9 mouse cellular contexts compared by ENCODE assay signal in the genomic region with DNA sequence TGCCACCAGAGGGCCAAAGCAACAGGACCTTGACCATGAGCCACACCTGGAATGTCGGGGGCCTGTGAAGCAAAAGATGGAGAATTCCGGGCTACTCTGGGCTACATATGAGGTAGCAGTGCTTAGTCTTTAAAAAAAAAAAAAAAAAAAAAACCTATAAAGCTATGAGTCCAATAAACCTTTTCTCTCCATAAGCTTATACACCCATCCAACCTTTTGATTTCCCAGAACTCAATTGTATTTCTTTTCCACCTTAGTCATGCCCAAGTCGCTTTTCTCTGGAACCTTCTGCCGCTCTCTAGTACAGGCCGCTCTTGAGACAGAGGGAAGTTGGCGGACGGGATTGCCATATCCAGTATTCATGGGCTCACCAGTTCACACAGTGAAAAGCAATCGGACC. TPM values are rescaled to one million over a fixed set of nuclear protein-coding genes. Genes with fewer than 3 reads are reported as not detected.
DNase-seq lines count a peak whose midpoint lies in the region; ATAC-seq and TF ChIP-seq lines count a peak whose summit lies in the region.
"Had no signal": no experiment of that assay in that cellular context is flagged by ENCODE, and none has a peak within 500 bp of the region (broad histone marks: within the 10 kb centered on the region; RNA-seq: fewer than 3 reads in every experiment).

No protein-coding gene starts in this region.

- 67% methylated on average over 8 of the region's 8 CpGs for WGBS in heart, embryonic 11.5 days (ENCODE audit: insufficient replicate concordance)
- WGBS in forebrain, embryonic 16.5 days = 60% methylated on average over 8 of the region's 8 CpGs
- 56% methylated on average over 8 of the region's 8 CpGs for WGBS in liver, embryonic 15.5 days (ENCODE audit: insufficient replicate concordance)

- H3K9me3 ChIP-seq in heart, embryonic 11.5 days (replicated peaks; ENCODE audit: control insufficient read depth, low read length) = no peaks in the 10 kb centered on the region
- no peaks in the 10 kb centered on the region for H3K9me3 ChIP-seq in E14TG2a.4 (ENCODE audit: low read length)
- H3K9me3 ChIP-seq in forebrain, embryonic 16.5 days (ENCODE audit: control insufficient read depth, low read length) = no peaks in the 10 kb centered on the region
- H3K9me3 ChIP-seq in liver, embryonic 15.5 days (replicated peaks) = no peaks in the 10 kb centered on the region

- no peak for DNase-seq in heart, postnatal 10 days
- no peak for DNase-seq in spleen, postnatal 4 days (ENCODE audit: low spot score in 2 of 2)
- DNase-seq in frontal cortex, postnatal 14 days (ENCODE audit: low spot score in 2 of 2) = no peak
- no peak for DNase-seq in cerebellum, adult 9-10 months

- intact Hi-C loops in heart, postnatal 10 days (cut with DNase I) = no loop called here

- no peak overlapping the region for H3K9ac ChIP-seq in heart, embryonic 11.5 days (ENCODE audit: low read depth, low read length)
- peak overlapping the region; percentile 52 for H3K9ac ChIP-seq in forebrain, embryonic 16.5 days (replicated peaks; ENCODE audit: low read depth, low read length)
- H3K9ac ChIP-seq in liver, embryonic 15.5 days = no peak overlapping the region

- ATAC-seq in heart, embryonic 11.5 days (replicated peaks; ENCODE audit: insufficient number of reproducible peaks, low FRiP score, low TSS enrichment) = no peak
- peak; percentile 17 for ATAC-seq in forebrain, embryonic 16.5 days
- ATAC-seq in liver, embryonic 15.5 days (ENCODE audit: insufficient read depth) = no peak

- H3K36me3 ChIP-seq in heart, embryonic 11.5 days (ENCODE audit: control insufficient read depth, insufficient read depth, low read length) = no peaks in the 10 kb centered on the region
- H3K36me3 ChIP-seq in E14TG2a.4 (ENCODE audit: insufficient read depth, low read length) = no peaks in the 10 kb centered on the region
- H3K36me3 ChIP-seq in forebrain, embryonic 16.5 days (ENCODE audit: control insufficient read depth, insufficient read depth) = no peaks in the 10 kb centered on the region
- H3K36me3 ChIP-seq in liver, embryonic 15.5 days (replicated peaks) = no peaks in the 10 kb centered on the region

- no peak for TF ChIP-seq CTCF in E14TG2a.4 (conservative IDR thresholded peaks at IDR 0.05; ENCODE audit: low read length)

- H3K4me1 ChIP-seq in heart, embryonic 11.5 days (ENCODE audit: control insufficient read depth, insufficient read depth, low read length) = peaks cover 8% of the 10 kb centered on the region; the same call in 1 of the 2 replicates
- H3K4me1 ChIP-seq in E14TG2a.4 (replicated peaks; ENCODE audit: low read depth, low read length) = peaks cover 72% of the 10 kb centered on the region
- H3K4me1 ChIP-seq in forebrain, embryonic 16.5 days (replicated peaks; ENCODE audit: control insufficient read depth, insufficient read depth, low read length) = peaks cover 12% of the 10 kb centered on the region
- H3K4me1 ChIP-seq in liver, embryonic 15.5 days (replicated peaks) = peaks cover 14% of the 10 kb centered on the region

- H3K27ac ChIP-seq in heart, embryonic 11.5 days (ENCODE audit: low read depth, low read length) = no peak overlapping the region
- no peak overlapping the region; the same call in 1 of the 2 replicates for H3K27ac ChIP-seq in forebrain, embryonic 16.5 days (ENCODE audit: low read length)
- H3K27ac ChIP-seq in liver, embryonic 15.5 days (replicated peaks) = no peak overlapping the region

- no peak overlapping the region; the same call in 1 of the 2 replicates for H3K4me3 ChIP-seq in heart, embryonic 11.5 days (ENCODE audit: low read depth, low read length)
- peak overlapping the region; percentile 73 for H3K4me3 ChIP-seq in E14TG2a.4 (replicated peaks; ENCODE audit: low read length)
- H3K4me3 ChIP-seq in forebrain, embryonic 16.5 days (replicated peaks; ENCODE audit: low read length) = peak overlapping the region; percentile 45
- no peak overlapping the region for H3K4me3 ChIP-seq in liver, embryonic 15.5 days (replicated peaks)

- peaks cover 37% of the 10 kb centered on the region for H3K27me3 ChIP-seq in heart, embryonic 11.5 days (ENCODE audit: control insufficient read depth, insufficient read depth, low read length)
- H3K27me3 ChIP-seq in E14TG2a.4 (ENCODE audit: insufficient read depth, low read length) = no peaks in the 10 kb centered on the region
- H3K27me3 ChIP-seq in forebrain, embryonic 16.5 days (replicated peaks; ENCODE audit: control insufficient read depth, insufficient read depth, low read length) = no peaks in the 10 kb centered on the region
- H3K27me3 ChIP-seq in liver, embryonic 15.5 days = peaks cover 56% of the 10 kb centered on the region

- peak overlapping the region; percentile 62 for H3K4me2 ChIP-seq in heart, embryonic 11.5 days
- peak overlapping the region; percentile 77 for H3K4me2 ChIP-seq in forebrain, embryonic 16.5 days (ENCODE audit: low read length)
- H3K4me2 ChIP-seq in liver, embryonic 15.5 days = peak overlapping the region; percentile 53; the same call in 1 of the 2 replicates

RNA-seq across cellular contexts. Expression of gene Spats1, which starts 1.1 kb away (rescaled TPM):
- polyA plus RNA-seq in heart, embryonic 11.5 days (2014; fragmentation: Nextera tagmentation; extraction: Ambion mirVana) = 0.86 and 1.2 TPM in 2 replicates
- under 1 TPM; 0.22 to 0.65 TPM for total RNA-seq in heart, postnatal 10 days (2021)
- 1.1 and 1.5 TPM in 2 replicates for polyA plus RNA-seq in forebrain, embryonic 16.5 days (2015; fragmentation: Nextera tagmentation; extraction: Ambion mirVana)
- 0.13 and 0.18 TPM in 2 replicates for polyA plus RNA-seq in liver, embryonic 15.5 days (2015; fragmentation: Nextera tagmentation; extraction: Ambion mirVana)

RNA-seq across cellular contexts. Expression of gene Aars2, which starts 32.5 kb away (rescaled TPM):
- polyA plus RNA-seq in heart, embryonic 11.5 days (2014; fragmentation: Nextera tagmentation; extraction: Ambion mirVana) = 12.1 and 18.5 TPM in 2 replicates
- total RNA-seq in heart, postnatal 10 days (2021) = 10 to 100 TPM; 19.3 to 20.2 TPM
- polyA plus RNA-seq in forebrain, embryonic 16.5 days (2015; fragmentation: Nextera tagmentation; extraction: Ambion mirVana) = 17.6 and 19.1 TPM in 2 replicates
- 6.2 and 7.2 TPM in 2 replicates for polyA plus RNA-seq in liver, embryonic 15.5 days (2015; fragmentation: Nextera tagmentation; extraction: Ambion mirVana)

RNA-seq across cellular contexts. Expression of gene Cdc5l, which starts 40.6 kb away (rescaled TPM):
- 57.5 and 59.4 TPM in 2 replicates for polyA plus RNA-seq in heart, embryonic 11.5 days (2014; fragmentation: Nextera tagmentation; extraction: Ambion mirVana)
- 10 to 100 TPM; 48.4 to 48.7 TPM for total RNA-seq in heart, postnatal 10 days (2021)
- 68.3 and 72.6 TPM in 2 replicates for polyA plus RNA-seq in forebrain, embryonic 16.5 days (2015; fragmentation: Nextera tagmentation; extraction: Ambion mirVana)
- 24.4 and 27.8 TPM in 2 replicates for polyA plus RNA-seq in liver, embryonic 15.5 days (2015; fragmentation: Nextera tagmentation; extraction: Ambion mirVana)

RNA-seq across cellular contexts. Expression of gene Tcte1, which starts 49.1 kb away (rescaled TPM):
- 0.13 and 0.23 TPM in 2 replicates for polyA plus RNA-seq in heart, embryonic 11.5 days (2014; fragmentation: Nextera tagmentation; extraction: Ambion mirVana)
- not detected for total RNA-seq in heart, postnatal 10 days (2021)
- polyA plus RNA-seq in forebrain, embryonic 16.5 days (2015; fragmentation: Nextera tagmentation; extraction: Ambion mirVana) = 4.7 and 4.8 TPM in 2 replicates
- polyA plus RNA-seq in liver, embryonic 15.5 days (2015; fragmentation: Nextera tagmentation; extraction: Ambion mirVana) = 0.05 TPM in 1 of 2 replicates, not detected in the other
- polyA plus RNA-seq: C2C12 had no signal

Comparison
In these comparisons a context has a peak if more than half of its experiments do, and no peak if none do; other contexts are left out.
1. H3K4me3 ChIP-seq: peak in E14TG2a.4 (single experiment) and forebrain, embryonic 16.5 days (single experiment); none in heart, embryonic 11.5 days (single experiment) and liver, embryonic 15.5 days (single experiment).
2. Peak in every context shown above with its lines, with median percentiles within 50 percentile points of each other: H3K4me2 ChIP-seq.